Mouse (Mus musculus): ENCODE measurements around the gene Slc39a11.
A peak's percentile ranks its signal among the peaks of the same experiment; 100 is the strongest.
"Not testable (repeated sequence)": the region's sequence is repeated elsewhere in the genome, so short reads cannot be mapped to it uniquely, and the experiment has no call there.

Slc39a11 gene

DNA sequence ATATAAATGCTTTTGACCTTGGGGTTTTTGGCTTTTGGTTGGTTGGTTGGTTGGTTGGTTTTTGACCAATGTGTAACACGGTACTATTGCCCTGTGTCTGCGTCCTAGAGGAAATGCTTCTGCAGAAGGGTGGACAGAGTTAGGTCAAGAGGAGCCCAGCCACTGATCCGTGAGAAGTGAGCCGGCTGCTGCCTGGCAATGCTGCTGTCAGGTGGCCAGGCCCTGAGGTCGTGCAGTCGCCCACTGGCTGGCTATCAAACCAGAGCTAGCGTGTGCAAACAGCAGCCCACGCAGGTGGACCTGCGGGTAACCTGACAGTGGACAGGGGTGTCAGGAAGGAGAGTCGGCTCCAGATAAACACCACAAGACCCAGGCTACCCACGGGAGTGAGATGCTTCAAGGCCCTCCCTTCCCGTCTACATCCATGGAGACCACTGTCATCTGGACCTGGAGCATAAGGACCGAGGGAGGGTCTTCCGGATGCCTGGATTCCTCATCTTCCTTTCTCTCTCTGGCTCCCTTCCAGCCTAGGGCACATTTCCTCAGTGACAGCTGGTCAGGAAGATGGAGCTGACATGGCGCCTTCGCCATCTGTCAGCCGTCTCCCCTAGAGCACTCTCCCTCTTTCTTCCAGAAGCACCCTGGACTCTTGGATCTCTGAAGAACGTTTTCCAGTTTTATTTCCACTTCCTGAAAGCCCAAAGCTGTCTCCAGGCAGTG lies 49.2 kb downstream of the Slc39a11 start:
- no peak for DNase-seq (ENCODE audit: low read depth, low spot score)

DNA sequence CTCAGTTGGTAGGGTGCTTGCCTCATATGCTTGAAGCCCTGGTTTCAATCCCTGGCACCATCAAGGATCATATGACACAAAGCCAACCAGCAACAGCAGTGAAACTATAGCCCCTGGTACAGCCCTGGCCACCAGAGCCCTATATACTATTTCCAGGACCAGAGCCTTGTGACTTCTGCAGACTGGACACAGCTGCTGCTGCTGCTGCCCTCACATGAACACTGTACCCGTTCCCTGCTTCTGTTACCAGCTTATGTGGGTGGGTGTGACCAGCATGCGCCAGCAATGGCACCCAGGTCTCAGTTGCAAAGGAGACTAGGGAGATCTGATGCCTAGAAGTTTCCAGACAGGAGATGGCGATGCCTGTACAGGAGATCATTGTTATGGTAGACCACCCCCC lies 52.2 kb downstream of the Slc39a11 start:
- no peak for DNase-seq (ENCODE audit: low read depth, low spot score)

DNA sequence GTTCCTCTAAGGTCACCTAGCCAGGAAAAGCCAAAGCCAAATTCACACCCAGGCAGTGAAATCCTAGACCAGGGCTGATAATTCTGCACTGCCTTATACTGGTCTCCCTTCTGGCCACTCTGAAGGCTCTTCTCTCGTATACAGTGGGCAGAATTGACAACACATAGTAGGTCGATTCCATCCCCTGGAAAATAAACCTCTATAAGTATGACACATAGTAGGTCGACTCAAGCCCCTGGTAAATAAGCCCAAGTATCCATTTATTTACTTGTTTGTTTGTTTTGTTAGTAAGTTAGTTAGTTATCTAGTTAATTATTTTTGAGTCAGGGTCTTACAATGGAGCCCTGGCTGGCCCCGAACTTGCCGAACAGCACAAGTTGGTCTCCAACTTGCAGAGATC lies 54.7 kb downstream of the Slc39a11 start:
- DNase-seq (ENCODE audit: low read depth, low spot score) = no peak

DNA sequence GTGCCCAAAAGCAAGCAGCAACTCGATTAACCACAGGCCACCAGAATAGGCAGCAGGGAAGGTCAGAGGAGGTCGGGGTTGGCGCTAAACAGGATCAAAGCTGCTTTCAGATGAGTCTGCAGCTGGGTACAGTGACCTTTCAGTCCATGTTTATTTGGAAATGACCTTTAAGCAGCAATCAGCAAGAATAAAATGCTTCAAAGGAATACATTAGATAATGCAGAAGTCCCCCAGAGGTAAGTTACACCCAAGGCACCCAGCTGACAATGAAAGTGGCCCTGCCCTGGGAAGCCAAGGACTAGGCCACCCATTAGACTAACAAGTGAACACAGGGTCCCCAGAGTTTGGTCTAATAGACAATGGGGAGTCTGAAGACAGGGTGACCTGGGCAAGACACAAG lies 60.9 kb downstream of the Slc39a11 start:
- no peak for DNase-seq (ENCODE audit: low read depth, low spot score)

DNA sequence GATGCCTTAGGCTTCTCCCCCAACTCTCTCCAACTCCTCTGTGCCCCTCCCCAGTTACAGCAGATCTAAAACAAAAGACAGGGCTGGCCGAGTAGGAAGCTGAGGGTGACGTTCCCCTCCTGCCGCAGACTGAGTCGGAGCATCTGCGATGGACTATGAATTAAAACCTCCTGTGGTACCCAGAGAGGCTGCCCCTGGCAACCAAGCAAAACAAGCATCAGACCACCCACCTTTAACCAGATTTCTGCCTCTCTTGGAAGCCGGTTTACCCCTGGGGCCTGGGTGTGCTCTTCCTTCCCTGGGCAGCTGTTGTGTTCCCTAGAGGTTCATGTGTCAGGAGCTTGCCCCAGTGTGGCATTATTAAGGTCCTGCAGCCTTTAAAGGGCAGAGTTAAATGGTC lies 63.5 kb downstream of the Slc39a11 start:
- DNase-seq (ENCODE audit: low read depth, low spot score) = no peak

DNA sequence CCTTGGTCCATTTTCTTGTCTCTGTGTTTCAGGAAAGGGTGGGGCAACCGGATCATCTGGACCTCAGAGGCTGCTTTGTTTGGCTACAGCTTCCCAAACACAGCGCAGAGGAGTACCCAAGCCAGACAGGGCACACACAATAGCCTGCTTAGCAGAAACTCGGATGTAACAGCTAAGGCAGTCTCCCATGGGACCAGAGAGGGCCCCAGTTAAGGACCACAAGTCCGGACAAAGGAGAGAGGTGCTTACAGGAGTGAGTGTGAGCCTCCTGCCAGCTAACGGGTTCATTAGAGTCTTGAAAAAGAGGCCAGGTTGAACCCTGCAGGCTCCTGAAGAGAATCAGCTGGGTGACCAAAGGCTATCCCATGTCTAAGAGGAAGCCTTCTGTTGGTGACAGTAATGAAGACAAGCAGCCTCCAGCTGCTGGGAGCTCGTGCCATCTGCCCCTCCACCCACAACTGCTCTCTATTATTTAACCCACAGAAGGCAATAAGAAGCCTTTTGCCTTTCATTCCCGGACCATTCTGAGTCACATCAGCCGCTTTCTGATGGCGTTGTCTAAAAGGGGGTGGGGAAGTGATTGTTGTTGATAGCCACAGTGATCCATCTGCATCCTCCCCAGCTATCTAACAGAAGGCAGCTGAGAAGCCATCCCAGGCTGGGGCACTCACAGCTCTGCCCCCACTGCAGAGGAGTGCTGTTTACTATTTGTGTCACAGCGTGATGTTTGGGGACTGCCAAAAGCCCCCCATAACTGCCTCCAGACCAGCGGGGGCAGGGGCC lies 65.8 kb downstream of the Slc39a11 start:
- DNase-seq (ENCODE audit: low read depth, low spot score) = no peak

DNA sequence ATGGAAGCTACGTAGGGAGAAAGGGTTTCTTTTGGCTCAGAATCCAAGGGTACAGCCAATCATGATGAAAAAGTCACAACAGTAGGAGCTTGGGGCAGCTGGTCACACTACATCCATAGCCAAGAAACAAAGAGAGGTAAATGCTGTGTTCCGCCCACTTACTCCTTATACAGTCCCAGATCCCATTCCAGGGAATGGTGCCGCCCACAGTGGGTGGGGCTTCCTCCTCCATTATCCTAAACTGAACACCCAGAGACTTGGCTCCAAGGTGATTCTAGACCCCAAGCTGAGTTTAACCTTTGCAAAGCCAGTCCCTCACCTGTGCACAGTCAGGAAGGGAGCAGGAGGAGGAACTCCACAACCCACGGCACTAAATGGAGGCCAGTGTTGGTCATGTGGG lies 72.7 kb downstream of the Slc39a11 start:
- no peak for DNase-seq (ENCODE audit: low read depth, low spot score)

DNA sequence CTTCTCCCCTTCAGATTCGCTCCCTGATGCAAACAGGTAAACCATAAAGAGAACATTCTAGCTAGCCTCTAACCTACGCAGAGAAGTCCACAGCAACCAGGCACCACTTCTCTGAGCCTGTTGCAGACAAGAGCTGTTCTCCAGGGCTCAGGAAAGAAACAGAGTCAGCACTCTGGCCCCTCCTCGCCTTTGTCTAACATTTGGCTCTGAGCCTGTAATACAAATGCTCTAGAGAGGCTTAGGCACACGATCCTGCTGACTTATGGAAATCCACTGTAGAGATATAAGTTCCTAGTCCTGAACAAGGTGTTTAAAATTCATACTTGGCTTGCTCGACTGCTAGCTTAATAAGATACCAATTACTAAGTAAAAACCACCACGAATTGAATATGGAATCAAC lies 77.2 kb downstream of the Slc39a11 start:
- no peak for DNase-seq (ENCODE audit: low read depth, low spot score)

DNA sequence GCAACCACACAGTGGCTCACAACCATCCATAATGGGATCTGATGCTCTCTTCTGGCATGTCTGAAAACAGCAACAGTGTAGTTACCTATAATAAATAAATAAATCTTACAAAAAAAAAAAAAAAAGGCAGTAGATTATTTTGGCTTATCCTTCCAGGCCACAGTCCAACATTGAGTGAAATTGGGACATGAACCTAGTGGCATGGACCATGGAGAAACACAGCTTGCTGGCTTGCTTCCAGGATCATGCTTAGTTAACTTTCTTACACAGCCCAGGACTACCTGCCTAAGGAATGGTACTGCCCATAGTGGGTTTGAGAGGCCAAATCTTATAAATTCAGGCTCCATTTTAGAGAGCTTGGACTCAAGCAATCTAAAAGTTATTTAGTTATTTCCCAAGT lies 78.3 kb downstream of the Slc39a11 start:
- DNase-seq (ENCODE audit: low read depth, low spot score) = no peak

DNA sequence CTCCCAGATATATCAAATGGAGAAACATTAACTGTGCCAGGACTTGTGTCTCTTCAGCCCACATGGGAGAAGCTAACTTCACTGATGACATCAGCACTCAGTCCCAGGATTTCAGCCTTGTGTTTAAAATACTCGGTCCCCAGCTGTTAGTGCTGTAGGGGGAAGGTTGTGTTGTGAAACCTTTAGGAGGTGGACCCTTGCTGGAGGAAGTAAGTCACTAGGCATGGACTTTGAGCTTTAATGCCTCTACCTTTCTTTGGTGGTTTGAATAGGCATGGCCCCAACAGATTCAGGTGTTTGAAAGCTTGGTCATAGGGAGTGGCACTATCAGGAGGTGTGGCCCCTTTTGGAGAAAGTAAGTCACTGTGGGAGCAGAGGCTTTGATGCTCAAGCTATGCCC lies 80.9 kb downstream of the Slc39a11 start:
- no peak for DNase-seq (ENCODE audit: low read depth, low spot score)

DNA sequence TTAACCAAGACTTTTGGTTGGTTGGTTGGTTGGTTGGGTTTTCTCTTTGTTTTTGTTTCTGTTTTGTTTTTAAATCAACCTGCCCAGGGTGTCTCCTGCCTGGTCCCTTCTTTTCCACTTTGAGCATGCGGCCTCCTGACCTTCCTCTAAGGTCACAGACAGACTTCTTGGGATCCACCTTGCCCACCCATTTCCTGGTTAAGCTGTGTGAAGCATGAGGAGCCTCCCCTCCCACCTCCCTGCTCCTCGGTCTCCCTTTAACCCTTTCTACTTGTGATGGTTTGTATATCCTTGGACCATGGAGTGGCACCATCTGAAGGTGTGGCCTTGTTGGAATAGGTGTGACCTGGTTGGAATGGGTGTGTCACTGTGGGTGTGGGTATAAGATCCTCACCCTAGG lies 82.0 kb downstream of the Slc39a11 start:
- not testable (repeated sequence) for DNase-seq (ENCODE audit: low read depth, low spot score)

DNA sequence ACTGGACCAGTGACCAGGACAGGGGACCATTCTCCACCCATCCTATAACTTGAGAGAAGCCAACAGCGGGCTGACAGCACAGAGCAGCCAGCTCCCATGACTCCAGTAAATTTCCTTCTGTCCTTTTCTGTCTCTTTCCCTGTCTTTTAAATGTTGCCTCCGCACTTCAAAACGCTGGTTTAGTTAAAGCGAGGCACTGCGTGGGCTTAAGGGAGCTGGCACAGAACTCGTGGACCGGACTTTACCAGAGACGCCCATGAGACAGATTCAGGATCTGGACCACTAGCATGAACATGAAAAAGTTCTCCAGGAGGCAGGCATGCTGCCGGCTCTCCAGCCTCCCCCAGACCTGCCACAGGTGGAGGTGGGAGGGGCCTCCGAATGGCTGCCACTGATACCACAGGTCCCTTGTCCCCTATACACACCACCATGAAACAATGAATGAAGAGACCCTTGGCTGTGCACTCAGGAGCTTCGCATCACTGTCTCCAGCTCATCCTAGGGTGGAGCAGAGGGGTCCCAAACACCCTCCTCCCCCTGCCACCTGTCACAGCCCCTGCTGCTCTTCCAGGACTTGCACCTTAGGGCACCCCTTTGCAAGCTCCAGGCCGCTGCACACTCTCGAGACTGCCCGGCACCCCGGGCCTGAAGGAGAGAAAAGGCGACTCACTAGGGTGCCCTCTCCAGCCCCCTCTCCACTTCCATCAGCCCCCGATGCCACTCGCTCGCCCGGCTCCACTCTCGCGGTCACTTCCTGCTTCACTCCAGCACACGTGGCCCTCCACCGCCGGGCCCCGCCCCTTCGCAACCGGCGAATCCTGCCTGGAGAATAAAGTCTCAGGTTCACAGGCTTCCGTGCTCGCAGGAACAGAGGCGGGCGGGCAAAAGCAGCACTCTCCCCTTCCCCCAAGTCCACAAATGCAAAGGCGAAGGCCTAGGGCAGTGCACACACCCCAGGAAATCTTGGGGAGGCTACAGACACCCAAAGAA lies 84.6 kb downstream of the Slc39a11 start:
- DNase-seq (ENCODE audit: low read depth, low spot score) = peak; percentile 65

DNA sequence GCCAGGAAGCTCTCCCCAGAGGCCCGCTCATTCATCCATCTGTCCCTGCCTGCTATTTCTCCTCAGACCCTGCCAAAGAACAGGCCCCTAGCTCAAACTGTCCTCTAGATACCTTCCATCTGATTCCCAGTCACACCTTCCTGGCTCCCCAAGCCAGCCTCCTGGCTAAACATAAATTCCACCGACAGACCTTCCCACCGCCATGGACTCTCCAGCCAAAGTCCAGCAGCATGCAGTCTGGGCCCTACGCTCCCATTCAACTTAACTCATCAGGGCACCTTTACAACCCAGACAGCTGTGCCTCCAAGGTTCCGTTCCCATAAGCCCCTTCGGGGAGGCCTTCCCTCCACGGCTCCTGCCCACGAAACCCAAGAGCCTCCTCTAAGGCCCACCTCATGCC lies 87.6 kb downstream of the Slc39a11 start:
- DNase-seq (ENCODE audit: low read depth, low spot score) = no peak

DNA sequence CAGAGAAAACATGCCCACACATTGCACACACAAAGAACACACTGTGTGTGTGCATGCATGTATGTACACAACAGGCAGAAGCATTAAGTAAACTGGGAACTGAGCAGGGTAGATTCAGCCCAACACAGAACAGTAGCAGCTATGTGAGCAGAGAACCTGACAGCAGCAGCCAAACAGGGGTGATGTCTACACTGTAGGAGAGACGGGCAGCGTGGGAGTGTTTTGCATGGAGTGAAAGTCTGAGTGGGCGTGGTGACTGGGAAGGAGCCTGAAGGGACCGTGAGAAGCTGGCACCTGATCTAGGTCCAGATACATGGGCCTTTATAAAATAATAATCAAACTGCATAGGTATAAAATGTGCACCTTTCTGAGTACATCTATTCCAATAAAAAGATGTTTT lies 89.7 kb downstream of the Slc39a11 start:
- no peak for DNase-seq (ENCODE audit: low read depth, low spot score)

DNA sequence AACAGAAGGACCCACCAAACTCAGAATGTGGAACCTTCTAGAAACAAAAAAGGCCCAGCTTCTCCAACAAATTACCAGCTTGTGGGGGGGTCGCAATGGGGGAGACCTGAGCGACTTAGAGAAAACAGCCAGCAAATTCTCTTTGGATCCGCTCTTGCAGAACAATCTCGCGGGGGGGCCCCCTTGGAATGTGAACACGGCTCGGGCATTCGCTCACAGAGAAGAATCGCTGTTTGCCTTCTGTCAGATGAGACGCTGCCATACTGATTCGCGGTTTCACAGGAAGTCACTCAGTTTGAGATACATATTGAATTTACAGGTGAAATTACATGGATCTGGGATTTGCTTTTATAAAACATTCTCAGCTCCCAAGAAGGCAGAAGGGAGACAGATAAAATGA lies 91.4 kb downstream of the Slc39a11 start:
- no peak for DNase-seq (ENCODE audit: low read depth, low spot score)

DNA sequence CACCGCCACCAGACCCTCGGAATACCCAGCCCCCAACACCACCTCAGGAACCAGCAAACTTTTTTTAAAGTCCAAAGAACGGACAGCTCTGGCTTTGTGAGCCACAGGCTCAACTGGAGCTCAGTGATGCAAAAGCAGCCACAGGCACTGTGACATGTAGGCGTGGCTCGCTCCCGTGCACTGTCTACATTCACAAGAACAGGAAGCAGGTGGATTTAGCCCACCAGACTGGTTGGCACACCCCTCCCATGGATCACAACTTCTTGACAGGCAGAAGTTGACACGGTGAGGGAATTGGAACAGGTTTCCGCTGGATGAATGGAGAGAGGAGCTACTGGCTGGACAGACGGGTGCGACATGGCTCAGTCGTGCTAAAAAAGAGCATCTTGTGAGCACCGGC lies 93.7 kb downstream of the Slc39a11 start:
- no peak for DNase-seq (ENCODE audit: low read depth, low spot score)

DNA sequence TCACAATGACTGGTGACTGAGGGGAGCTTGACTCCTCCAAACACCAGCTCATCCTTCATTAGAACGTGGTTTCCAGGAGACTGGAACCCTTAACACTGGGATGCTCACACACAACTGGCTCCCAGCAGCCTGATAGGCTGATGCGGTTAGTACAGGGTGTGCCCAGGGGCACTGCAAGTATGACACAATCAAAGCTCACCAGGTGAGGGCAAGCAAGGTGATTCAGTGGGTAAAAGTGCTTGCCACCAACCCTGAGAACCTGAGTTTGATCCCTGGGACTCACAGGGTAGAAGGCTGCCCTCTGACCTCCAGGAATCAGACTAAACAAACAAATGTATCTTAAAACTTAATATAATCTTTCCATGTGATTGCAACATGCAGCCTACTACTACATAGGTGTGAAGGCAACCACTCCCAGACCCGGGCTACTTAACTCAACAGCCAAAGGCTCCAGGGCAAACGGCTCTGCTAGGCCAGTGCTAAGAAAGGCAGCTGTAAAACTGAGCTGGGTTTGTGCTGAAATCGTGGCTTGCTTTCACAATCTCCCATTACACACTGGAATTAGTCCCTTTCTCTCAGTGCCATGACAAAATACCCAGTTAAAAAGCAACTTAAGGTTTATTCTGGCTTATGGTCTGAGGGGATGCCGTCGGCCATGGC lies 95.0 kb downstream of the Slc39a11 start:
- no peak for DNase-seq (ENCODE audit: low read depth, low spot score)

DNA sequence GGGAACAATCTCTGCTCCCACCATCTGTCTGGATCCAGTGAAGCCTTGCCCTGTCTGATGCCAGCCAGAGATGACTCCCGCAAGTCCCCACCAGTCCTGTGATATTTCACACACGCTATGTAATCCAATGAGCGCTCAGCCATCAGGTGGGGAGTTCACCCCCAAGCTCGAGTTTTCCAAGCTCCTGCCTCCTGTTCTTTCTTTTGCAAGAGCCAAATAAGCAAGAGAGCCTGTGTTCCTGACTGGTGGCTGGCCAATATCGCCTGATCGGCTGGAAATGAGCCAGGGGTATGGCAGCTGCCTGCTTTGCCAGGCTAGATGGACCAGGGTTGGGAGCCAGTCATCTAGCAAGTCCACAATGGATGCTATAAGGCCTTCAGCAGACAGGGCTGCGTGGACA lies 95.7 kb downstream of the Slc39a11 start:
- DNase-seq (ENCODE audit: low read depth, low spot score) = peak; percentile 64

DNA sequence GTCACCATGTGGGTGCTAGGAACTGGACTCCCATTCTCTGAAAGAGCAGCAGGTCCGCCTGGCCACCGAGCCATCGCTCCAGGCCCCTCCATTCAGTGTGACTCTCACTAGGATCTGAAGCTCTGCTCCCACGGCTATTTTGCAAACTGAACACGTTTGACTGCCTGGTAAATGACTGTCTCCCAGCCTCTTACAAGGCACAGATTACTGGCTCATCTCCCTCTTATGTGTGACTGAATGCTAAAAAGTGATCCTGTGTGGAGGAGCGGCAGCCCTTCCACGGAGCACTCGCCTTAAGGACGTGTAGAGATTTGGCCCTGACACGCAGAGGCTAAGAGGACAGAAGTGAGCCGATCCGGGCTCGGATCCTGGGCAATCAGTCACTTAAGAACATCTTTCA lies 96.3 kb downstream of the Slc39a11 start:
- peak; percentile 43 for DNase-seq (ENCODE audit: low read depth, low spot score)

DNA sequence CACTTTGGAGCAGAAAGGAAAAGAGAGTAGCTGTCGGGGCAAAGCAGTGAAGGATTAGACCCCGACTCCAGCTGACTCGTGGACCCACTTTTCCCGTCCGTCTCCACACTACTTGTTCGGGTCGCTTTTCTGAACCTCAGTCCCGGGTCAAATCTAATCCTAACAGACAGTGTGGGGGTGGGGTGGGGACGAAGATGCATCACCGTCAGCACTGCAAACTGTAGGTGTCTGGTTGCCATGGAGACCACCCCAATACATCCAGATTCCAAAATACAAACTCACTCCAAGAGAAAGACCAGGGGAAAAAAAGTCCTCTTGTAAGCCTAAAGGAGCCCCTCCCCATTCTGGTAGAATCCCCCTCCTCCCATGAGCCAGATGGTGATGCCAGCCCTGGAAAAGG lies 97.3 kb downstream of the Slc39a11 start:
- DNase-seq (ENCODE audit: low read depth, low spot score) = no peak

DNA sequence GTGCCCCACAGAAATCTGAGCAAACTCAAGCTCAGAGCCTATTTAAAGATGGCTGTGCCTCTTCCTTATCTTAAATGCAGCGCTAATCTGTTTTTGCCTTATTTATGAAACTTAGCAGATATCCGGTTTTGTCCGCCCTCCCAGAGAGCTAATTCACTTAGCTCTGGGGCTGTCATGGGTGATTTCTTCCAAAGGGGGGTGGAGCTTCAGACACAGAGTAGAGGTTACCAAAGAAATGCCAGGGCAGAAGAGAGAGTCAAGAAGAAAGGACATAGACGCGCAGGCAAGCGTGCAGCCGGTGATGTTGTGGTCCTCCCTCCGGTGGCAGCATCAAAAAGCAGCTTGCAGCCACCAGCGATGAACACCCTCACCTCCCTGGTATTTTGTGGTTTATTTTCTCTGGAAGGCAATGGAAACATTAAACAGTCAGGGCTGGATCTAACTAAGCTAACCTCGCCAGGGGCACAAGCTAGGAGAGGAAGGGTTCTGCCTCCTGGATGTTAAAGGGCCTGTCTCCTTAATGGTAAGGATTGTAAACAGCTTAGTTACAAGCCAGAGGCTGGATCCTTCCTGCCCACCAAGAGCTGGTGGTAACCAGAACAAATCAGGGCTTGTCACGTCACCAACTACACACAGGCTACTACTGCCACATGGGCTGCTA lies 103.5 kb downstream of the Slc39a11 start:
- DNase-seq (ENCODE audit: low read depth, low spot score) = no peak

Measured in brain, embryonic 18.5 days (tissue).